Mouse (Mus musculus) spleen, adult 2 months (tissue): ENCODE data around the gene Gm17571. TPM values are rescaled to one million over a fixed set of nuclear protein-coding genes. Genes with fewer than 3 reads are reported as not detected.
A peak's percentile ranks its signal among the peaks of the same experiment; 100 is the strongest.

ENCODE experiments used
- DNase-seq, 2 experiments: peaks; one replicate each; pipeline versions ENCODE4 v3.0.0 to v3.0.0-alpha.2; 2012 to 2021; ENCODE audit warnings: low spot score in 2 of 2, low read depth in 1 of 2
- H3K27ac ChIP-seq: fragments of 200-500 bp; 2 replicates; pipeline ENCODE4 v1.5.1; 2012; ENCODE audit warnings: low read length, inconsistent platforms; ENCODE audit not compliant: insufficient read depth
- H3K27me3 ChIP-seq: fragments of 200-500 bp; 2 replicates; pipeline ENCODE4 v1.6.1; 2012; ENCODE audit warnings: mild to moderate bottlenecking, moderate library complexity, low read length, inconsistent platforms; ENCODE audit not compliant: control insufficient read depth, insufficient read depth
- H3K36me3 ChIP-seq: fragments of 200-500 bp; 2 replicates; pipeline ENCODE4 v1.6.1; 2012; ENCODE audit warnings: mild to moderate bottlenecking, low read length, inconsistent platforms; ENCODE audit not compliant: control insufficient read depth, insufficient read depth
- H3K4me1 ChIP-seq: fragments of 200-500 bp; 2 replicates; pipeline ENCODE4 v1.6.1; 2011; ENCODE audit warnings: inconsistent platforms; ENCODE audit not compliant: control insufficient read depth, insufficient read depth, insufficient read length
- H3K4me3 ChIP-seq: fragments of 200-500 bp; 2 replicates; pipeline ENCODE4 v1.5.1; 2011; ENCODE audit warnings: mild to moderate bottlenecking, inconsistent platforms; ENCODE audit not compliant: insufficient read depth, insufficient read length; ENCODE audit errors: extremely low read depth
- CTCF ChIP-seq: fragments of 200-500 bp; IDR thresholded peaks from 2 replicates; pipeline ENCODE4 v1.5.1; 2011; ENCODE audit warnings: mild to moderate bottlenecking, inconsistent platforms; ENCODE audit not compliant: insufficient read depth, insufficient read length, insufficient replicate concordance; ENCODE audit errors: extremely low read depth
- POLR2A ChIP-seq: fragments of 200-500 bp; IDR thresholded peaks from 2 replicates; pipeline ENCODE4 v1.6.1; 2011; ENCODE audit warnings: low read depth, low read length, inconsistent platforms
- WGBS: fragments of 180-500 bp; shearing (Covaris S2); methylation state at CpG from one replicate; pipeline ENCODE4 v1.1.7; 2018; 5-methylcytosine and 5-hydroxymethylcytosine counted together
- polyA plus RNA-seq: library from polyadenylated mRNA; depleted of rRNA; stranded (reverse); fragments of >200 nt; gene quantifications from 2 replicates; pipeline ENCODE4 v1.2.3, GENCODE M21; 2012

Gm17571 gene
- polyA plus RNA-seq, 1 experiment: not detected

DNA sequence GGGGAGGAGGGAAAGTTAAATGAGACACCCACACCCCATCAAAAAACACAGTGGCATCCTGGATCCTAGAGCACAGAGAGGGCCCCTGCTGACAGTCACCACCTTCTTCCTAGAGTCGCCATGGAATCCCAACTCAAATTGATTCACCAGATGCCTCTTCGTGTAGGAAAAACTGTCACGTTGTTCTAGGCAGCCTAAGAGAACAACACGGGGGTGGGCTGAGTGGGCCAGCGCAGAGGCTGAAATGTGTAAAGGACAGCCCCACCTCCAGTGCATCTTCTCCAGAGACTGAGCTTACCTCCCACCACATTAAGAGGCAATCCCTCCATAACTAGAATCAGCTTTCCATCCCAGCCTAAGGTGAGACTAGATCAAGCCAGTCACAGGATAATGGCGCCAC, 11.2 kb upstream of the Gm17571 start:
- no peak for DNase-seq
- H3K27ac ChIP-seq: no peak overlapping the region
- H3K4me3 ChIP-seq: no peak overlapping the region
- H3K36me3 ChIP-seq: no peaks in the 10 kb centered on the region
- TF ChIP-seq POLR2A (no peak), CTCF (no peak)
- no peaks in the 10 kb centered on the region for H3K27me3 ChIP-seq
- H3K4me1 ChIP-seq: peaks cover 3% of the 10 kb centered on the region; the same call in 1 of the 2 replicates
- 92% methylated on average over 6 of the region's 6 CpGs for WGBS

DNA sequence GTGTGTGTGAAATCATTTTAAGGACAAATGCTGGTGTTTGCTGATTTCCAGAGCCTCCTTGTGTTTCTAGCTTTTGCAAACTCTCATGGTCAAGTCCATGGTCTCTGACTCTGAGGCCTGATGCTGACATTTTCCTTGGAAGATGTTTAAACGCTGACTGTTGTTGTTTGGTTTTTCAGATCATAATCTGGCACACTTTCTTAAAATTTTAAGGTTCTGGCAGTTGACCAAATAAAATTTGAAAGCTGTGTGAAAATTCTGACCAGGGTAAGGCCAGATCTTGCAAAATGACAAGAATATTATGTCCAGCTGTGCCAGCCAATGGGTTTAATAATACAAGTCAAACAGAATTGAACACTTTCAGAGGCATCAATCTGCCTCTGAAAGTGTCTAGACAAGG, 8.7 kb upstream of the Gm17571 start:
- TF ChIP-seq POLR2A: no peak
- no peak for TF ChIP-seq CTCF
- H3K36me3 ChIP-seq: no peaks in the 10 kb centered on the region

DNA sequence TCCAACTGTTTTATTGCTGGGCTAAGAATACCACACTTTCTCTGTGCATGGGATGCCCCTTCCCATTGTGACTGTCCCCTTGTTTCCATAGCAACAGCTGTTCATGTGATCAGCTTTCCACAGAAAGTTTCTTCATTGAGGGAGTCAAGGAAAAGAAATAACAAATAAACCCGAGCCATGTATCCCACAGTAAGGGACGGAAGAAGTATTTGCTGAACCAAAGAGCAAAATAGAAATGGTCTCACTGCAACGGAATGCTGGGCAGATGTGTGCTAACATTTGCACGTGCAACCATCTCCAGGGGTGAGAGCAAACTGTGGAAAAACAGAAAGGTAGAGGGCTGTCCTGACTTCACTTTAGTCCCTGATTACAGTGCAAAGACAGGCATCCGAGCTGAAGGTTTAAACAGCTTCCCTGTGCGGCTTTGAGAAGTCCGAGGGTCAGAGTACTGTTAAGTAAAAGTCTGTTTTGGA, 8.1 kb upstream of the Gm17571 start:
- Histone ChIP-seq H3K4me3 (no peak overlapping the region), H3K27me3 (no peaks in the 10 kb centered on the region), H3K27ac (no peak overlapping the region), H3K36me3 (no peaks in the 10 kb centered on the region), H3K4me1 (peaks cover 3% of the 10 kb centered on the region; the same call in 1 of the 2 replicates)
- TF ChIP-seq POLR2A (no peak), CTCF (no peak)
- no peak for DNase-seq
- WGBS: 85% methylated on average over 7 of the region's 7 CpGs

More for the DNA sequence above, 8.7 kb upstream of the Gm17571 start:
- H3K27me3 ChIP-seq: no peaks in the 10 kb centered on the region
- no peak overlapping the region for H3K4me3 ChIP-seq
- peaks cover 3% of the 10 kb centered on the region; the same call in 1 of the 2 replicates for H3K4me1 ChIP-seq
- WGBS: 84% methylated on average over 1 of the region's 1 CpGs
- DNase-seq: no peak
- H3K27ac ChIP-seq: no peak overlapping the region

- 87% methylated on average over 3 of the region's 3 CpGs for WGBS
- Histone ChIP-seq H3K4me1 (peaks cover 13% of the 10 kb centered on the region), H3K27ac (no peak overlapping the region), H3K4me3 (no peak overlapping the region), H3K27me3 (no peaks in the 10 kb centered on the region), H3K36me3 (no peaks in the 10 kb centered on the region)
- no peak for DNase-seq
- TF ChIP-seq CTCF (no peak), POLR2A (no peak)
Measured at GRCm38 (mm10) chr9:13448716-13449115, 2.2 kb upstream of the Gm17571 start.

DNA sequence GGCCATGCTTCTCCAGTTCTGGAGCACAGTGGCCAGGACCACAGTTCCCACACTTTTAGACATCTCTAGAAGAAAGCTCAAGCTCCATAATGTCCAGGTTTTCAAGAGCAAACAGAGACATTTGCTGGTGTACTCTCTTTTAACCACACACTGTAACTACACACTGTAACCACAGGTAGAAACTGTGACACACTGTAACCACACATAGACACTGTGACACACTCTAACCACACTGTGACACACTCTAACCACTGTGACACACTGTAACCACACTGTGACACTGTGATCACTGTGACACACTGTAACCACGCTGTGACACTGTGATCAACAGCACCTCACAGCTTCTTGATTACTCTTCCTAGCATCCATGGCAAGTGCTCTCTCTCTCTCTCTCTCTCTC, 317 bp downstream of the Gm17571 start:
- H3K27ac ChIP-seq: no peak overlapping the region
- no peak for DNase-seq
- no peak for TF ChIP-seq POLR2A
- no peak for TF ChIP-seq CTCF
- whole genome bisulfite sequencing: 75% methylated on average over 1 of the region's 1 CpGs
- H3K27me3 ChIP-seq: no peaks in the 10 kb centered on the region
- no peaks in the 10 kb centered on the region for H3K36me3 ChIP-seq
- H3K4me1 ChIP-seq: peaks cover 13% of the 10 kb centered on the region
- no peak overlapping the region for H3K4me3 ChIP-seq

DNA sequence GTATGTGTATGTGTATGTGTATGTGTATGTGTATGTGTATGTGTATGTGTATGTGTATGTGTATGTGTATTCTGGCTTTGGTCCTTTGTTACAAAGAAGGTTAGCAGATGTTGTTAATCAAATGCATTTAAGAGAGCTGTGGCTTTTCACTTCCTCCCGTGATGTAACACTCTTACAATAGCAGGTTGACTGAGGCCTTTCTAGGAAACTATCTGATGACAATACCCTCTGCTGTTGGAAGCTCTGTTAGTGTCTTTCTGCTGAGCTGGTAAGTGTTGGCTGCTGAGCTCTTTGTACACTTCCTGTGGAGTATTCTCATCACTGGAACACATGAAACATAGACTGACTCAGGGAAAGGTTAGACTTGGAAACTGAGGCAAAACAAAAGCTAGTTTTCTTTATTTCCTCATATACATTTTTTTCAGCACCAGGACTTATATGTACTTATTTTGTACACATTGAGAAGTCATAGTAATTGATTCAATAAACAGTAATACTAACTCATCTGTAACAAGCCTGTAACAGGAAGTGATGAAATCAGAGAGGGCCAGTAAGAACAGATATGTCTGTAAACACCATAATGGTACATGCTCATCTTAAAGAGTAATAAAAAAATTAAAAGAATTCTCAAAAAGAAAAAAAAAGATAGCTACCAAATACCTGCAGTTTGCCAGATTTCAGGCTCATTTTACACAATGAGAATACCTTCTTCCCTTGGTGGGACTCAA, 2.9 kb downstream of the Gm17571 start:
- WGBS: 3% methylated on average over 1 of the region's 1 CpGs
- no peak overlapping the region for H3K4me3 ChIP-seq
- TF ChIP-seq CTCF (no peak), POLR2A (no peak)
- H3K4me1 ChIP-seq: peaks cover 7% of the 10 kb centered on the region
- peak in 1 of 2 experiments; percentile 67 for DNase-seq
- no peaks in the 10 kb centered on the region for H3K36me3 ChIP-seq
- H3K27ac ChIP-seq: no peak overlapping the region
- H3K27me3 ChIP-seq: no peaks in the 10 kb centered on the region

DNA sequence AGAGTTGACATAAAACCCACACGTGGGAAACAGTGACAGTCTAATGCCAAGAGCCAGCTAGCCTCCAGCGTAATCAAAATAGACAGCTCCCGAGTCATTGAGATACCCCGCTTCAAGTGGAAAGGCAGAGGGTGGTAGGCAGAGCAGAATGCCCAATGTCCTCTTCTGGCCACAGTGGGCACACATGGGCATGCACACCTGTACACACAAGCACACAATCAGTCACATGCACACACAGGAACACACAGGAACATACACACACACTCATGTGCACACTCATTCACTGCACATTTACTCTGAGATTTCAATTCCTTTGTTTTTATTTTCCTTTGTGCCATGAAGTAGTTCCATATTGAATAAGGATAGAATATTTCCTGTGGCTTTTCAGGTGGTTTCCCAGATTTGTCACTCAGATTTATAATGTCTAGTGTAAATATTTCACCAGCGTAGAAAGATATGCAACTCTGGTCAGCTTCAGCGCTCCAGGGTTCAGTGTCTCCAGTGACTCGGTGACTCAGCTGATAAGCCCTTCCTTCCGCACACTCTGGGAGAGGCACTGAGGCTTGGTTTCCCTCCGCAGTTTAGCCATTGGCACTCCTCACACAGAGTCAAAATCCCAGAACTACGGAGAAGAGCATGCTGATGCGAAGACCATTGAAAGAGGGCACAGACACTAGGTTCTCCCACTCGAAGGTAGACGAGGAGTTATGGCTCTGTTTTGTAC, 4.4 kb downstream of the Gm17571 start:
- WGBS: 54% methylated on average over 13 of the region's 13 CpGs
- TF ChIP-seq POLR2A (no peak), CTCF (no peak)
- H3K36me3 ChIP-seq: no peaks in the 10 kb centered on the region
- H3K27me3 ChIP-seq: no peaks in the 10 kb centered on the region
- no peak overlapping the region for H3K4me3 ChIP-seq
- DNase-seq: no peak
- H3K4me1 ChIP-seq: peaks cover 5% of the 10 kb centered on the region
- H3K27ac ChIP-seq: no peak overlapping the region
